Mouse (Mus musculus): ENCODE measurements around the gene Fcamr.

Fcamr gene

DNA sequence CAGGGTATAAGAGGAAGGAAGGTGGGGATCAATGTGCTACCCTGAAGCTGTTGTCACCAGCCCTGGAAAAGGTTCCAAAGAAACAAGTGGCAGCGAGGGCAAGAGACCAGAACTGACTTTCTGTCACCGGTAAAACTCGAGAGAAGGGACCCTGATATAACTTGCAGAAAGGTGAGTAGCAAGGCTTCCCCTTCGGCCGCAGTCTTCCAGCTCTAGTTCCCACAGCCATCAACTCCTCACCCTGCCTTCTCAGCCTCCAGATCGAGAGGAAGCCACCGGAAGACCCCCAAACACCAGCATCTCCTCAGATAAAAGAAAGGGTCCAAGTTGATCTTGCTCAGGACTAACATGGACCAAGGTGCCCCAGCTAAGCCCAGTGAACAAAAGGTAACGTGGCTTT, at the start of gene Fcamr:
Gene Fcamr (plus strand): TSS at position 301 of the 400 bp plus-strand sequence.
- CTCF ChIA-PET: no interaction called here

GRCm38 (mm10) chr1:130759689-130760088, 41.0 kb upstream of the Fcamr start:
- CTCF ChIA-PET: no interaction called here

- CTCF ChIA-PET: interaction anchor here (0.7 kb wide), 1 partner anchor 43 kb away, joined by 6 read pairs; no protein-coding TSS in a partner anchor
These were observed 39.1 kb upstream of the Fcamr start for GRCm38 (mm10) chr1:130761597-130761996.

- CTCF ChIA-PET: no interaction called here
These were observed 38.5 kb upstream of the Fcamr start for GRCm38 (mm10) chr1:130762045-130762760.

DNA sequence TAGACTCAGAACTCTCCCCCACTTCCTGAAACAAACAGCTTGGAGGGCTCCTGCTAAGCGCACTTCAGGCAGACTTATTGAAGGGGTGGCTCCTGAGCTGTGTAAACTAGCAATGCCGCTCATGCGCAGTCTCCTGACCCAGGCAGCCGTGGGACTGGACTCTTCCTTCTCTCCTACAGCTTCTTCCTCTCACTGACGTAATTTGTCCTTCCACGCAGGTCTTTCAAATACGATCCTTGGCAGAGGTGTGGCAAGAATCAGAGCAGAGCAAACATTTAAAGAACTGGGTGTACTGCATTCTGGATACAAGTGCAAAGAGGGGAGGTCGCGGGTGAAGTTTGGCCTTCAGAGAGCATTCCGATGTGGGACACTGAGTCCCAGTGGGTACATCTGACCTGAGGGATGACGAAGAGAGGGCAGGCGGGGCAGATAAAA, 36.7 kb upstream of the Fcamr start:
- CTCF ChIA-PET: no interaction called here

DNA sequence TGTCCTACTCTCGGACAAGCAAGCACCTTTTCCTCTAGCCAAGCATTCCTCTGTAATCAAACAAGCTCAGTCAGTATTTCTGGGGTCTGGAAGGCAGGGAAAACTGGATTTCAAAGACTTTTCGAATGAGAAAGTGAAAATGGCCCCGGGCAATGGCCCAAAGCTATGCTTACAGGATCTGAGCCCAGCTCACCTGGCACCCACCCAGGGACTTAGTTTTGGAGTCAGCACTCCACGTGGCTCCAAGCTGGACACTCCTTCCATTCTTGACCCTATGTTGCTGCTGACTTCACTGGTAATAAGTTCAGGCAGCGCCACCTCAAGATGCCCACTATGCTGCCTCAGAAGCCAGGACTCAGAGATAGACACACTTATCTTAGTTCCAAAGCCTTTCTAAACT, 33.6 kb upstream of the Fcamr start:
- CTCF ChIA-PET: interaction anchor here (0.6 kb wide), 1 partner anchor 7 kb away, joined by 3 read pairs; no protein-coding TSS in a partner anchor

GRCm38 (mm10) chr1:130769925-130770324, 30.8 kb upstream of the Fcamr start:
- CTCF ChIA-PET: no interaction called here

- CTCF ChIA-PET: no interaction called here
These were observed 30.2 kb upstream of the Fcamr start for GRCm38 (mm10) chr1:130770487-130770886.

- CTCF ChIA-PET: no interaction called here
These were observed 29.7 kb upstream of the Fcamr start for GRCm38 (mm10) chr1:130770981-130771494.

DNA sequence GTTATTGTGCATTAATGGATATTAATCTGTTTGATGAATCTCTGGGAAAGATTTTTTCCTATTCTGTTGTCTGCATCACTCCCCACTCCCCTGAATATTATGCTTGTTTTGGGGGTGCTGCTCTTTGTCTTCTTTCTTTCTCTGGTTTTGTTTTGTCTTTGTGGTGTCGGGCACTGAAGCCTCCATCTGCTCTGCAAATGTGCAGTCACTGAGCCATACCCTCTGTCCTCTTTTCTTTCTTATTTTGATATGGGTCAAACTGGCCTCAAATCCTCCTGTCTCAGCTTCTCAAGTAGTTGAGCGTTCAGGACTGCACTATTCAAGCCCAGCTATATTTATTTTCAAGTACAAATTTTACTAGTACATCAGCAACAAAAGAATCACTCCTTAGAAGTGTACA, 25.5 kb upstream of the Fcamr start:
- CTCF ChIA-PET: no interaction called here

- CTCF ChIA-PET: no interaction called here
These were observed 24.9 kb upstream of the Fcamr start for GRCm38 (mm10) chr1:130775691-130776331.

- CTCF ChIA-PET: no interaction called here
These were observed 24.1 kb upstream of the Fcamr start for GRCm38 (mm10) chr1:130776645-130777044.

DNA sequence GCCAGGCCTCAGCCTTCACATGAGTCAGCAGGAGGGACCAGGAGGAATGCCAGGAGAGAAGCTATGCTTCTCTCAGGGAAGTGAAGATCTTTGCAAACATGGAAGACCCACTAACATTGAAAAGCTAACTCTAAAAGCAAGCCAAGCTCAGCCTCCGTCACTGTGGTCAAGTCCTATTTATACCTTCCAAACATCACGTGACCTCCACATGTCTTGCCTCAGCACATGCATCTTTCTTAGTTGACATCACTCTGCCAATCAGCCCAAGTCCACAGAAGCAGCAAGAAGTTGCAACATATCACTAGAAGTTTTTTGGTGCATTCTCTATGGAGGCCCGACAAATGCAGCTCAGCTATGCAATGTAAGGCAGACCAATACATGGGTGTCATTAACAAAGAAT, 20.8 kb upstream of the Fcamr start:
- CTCF ChIA-PET: no interaction called here

- CTCF ChIA-PET: interaction anchor here (1.7 kb wide), 1 partner anchor 14 kb away, joined by 7 read pairs; no protein-coding TSS in a partner anchor
These were observed 16.6 kb upstream of the Fcamr start for GRCm38 (mm10) chr1:130784054-130784453.

DNA sequence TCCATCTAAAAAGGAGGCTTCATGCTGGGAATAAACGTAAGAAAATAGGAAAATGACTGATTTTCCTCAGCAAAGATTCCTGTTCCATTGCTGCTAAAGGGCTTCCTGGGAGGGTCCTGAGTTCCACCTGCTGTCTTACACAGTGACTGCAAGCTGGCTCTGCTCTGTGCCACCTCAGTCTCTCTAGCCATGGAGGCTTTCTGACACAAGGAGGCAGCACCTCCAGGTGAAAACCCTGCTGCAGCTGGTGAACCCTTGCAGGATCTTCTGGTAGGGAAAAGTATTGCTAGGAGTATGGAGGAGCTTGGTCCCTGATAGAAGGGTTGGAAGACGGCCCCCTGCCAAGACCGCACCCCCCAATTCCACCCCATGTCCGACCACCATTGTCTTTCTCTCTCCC, 13.7 kb upstream of the Fcamr start:
- CTCF ChIA-PET: interaction anchor here (0.5 to 0.7 kb wide), 2 partner anchors 137 to 251 kb away, joined by 5 to 16 read pairs; no protein-coding TSS in a partner anchor

- CTCF ChIA-PET: no interaction called here
These were observed 10.9 kb upstream of the Fcamr start for GRCm38 (mm10) chr1:130789512-130790451.

DNA sequence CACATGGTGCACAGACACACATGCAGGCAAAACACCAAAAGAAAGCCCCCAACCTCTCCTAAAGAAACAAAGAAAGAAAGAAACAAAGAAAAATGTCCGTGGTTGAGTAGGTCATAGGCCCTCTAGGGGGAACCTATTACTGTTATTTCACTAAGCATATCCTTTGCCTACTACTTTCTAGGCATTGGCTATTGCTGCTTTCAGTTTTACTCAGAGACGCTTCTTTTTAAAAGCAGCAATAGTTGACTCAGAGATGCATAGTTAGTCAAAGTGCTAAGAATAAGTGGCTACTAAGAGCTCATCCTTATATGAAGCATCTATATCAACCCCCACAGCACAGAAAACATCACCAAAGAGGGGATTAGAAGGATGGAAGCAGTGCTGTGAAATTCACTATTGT, 5.4 kb upstream of the Fcamr start:
- CTCF ChIA-PET: interaction anchor here (0.6 kb wide), 1 partner anchor 412 kb away, joined by 3 read pairs; no protein-coding TSS in a partner anchor

GRCm38 (mm10) chr1:130796967-130797684, 3.6 kb upstream of the Fcamr start:
- CTCF ChIA-PET: interaction anchor here (0.5 to 1.6 kb wide), 2 partner anchors 13 to 81 kb away, joined by 7 to 8 read pairs; no protein-coding TSS in a partner anchor

- CTCF ChIA-PET: interaction anchor here (0.7 to 1.6 kb wide), 3 partner anchors 14 to 266 kb away, joined by 4 to 7 read pairs (median 4); no protein-coding TSS in a partner anchor
These were observed 2.7 kb upstream of the Fcamr start for GRCm38 (mm10) chr1:130798037-130798436.

DNA sequence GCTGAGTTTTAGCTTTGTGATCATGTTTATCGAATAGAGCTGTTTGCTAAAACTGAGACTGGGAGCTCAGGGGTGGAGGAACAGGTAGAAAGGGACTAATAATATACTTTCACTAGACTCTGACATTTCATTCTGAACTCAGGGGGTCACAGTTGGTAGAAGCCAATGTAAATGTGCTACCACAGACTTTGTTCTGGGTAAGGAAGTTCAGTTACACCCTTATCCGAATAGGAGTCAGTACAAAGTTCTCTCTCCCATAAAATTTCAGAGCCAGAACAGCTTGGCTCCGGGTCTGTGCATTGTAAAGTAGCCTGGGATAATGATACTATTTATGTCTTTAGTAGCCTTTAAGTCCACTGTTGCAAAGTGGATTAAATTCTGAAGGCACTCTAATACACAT, 2.2 kb upstream of the Fcamr start:
- CTCF ChIA-PET: interaction anchor here (0.9 to 1.6 kb wide), 2 partner anchors 15 to 181 kb away, joined by 4 to 7 read pairs; no protein-coding TSS in a partner anchor

- CTCF ChIA-PET: no interaction called here
These were observed 1.3 kb upstream of the Fcamr start for GRCm38 (mm10) chr1:130799399-130799798.
